Mouse (Mus musculus) ES-E14 (cell line): ENCODE results near the gene Cdc6. TPM values are rescaled to one million over a fixed set of nuclear protein-coding genes. Genes with fewer than 3 reads are reported as not detected.
A peak's percentile ranks its signal among the peaks of the same experiment; 100 is the strongest.

Experiments used
- DNase-seq: peaks from one replicate; pipeline ENCODE4 v3.0.0-alpha.2; 2013; ENCODE audit warnings: low read depth, low spot score
- H3K27ac ChIP-seq: 2 replicates; pipeline ENCODE4 v1.5.1; 2012; ENCODE audit warnings: low read depth, mild to moderate bottlenecking, low read length, moderate library complexity, mixed read lengths; ENCODE audit not compliant: poor library complexity, insufficient read depth, severe bottlenecking
- H3K36me3 ChIP-seq: 2 replicates; pipeline ENCODE4 v1.6.1; 2012; ENCODE audit warnings: mild to moderate bottlenecking, low read length, moderate library complexity, mixed read lengths; ENCODE audit not compliant: control insufficient read depth, poor library complexity, insufficient read depth, severe bottlenecking
- H3K4me1 ChIP-seq, 2 experiments: fragments of 150-350 bp in 1 of 2; sonication (generic) in 1 of 2; 2 replicates each; pipeline ENCODE4 v1.6.1; 2012; ENCODE audit warnings: low read length in 2 of 2, mild to moderate bottlenecking in 1 of 2, mixed read lengths in 1 of 2; ENCODE audit not compliant: control insufficient read depth in 2 of 2, insufficient read depth in 2 of 2, poor library complexity in 1 of 2
- H3K4me3 ChIP-seq, 2 experiments: fragments of 150-350 bp in 1 of 2; sonication (generic) in 1 of 2; 2 replicates each; pipeline ENCODE4 v1.5.1; 2012; ENCODE audit warnings: low read length in 2 of 2, low read depth in 1 of 2, mild to moderate bottlenecking in 1 of 2, mixed read lengths in 1 of 2; ENCODE audit not compliant: insufficient read depth in 1 of 2, poor library complexity in 1 of 2, severe bottlenecking in 1 of 2
- H3K9ac ChIP-seq: 2 replicates; pipeline ENCODE4 v1.6.1; 2012; ENCODE audit warnings: low read depth, mild to moderate bottlenecking, low read length, mixed read lengths; ENCODE audit not compliant: poor library complexity, insufficient read depth, severe bottlenecking
- H3K9me3 ChIP-seq: fragments of 150-350 bp; sonication (generic); 2 replicates; pipeline ENCODE4 v1.6.1; 2012; ENCODE audit warnings: low read depth, mild to moderate bottlenecking, low read length; ENCODE audit not compliant: control insufficient read depth, insufficient read depth
- CHD2 ChIP-seq: IDR thresholded peaks from 2 replicates; pipeline ENCODE4 v1.6.1; 2014; ENCODE audit warnings: mild to moderate bottlenecking, low read depth, low read length, inconsistent platforms
- HCFC1 ChIP-seq: IDR thresholded peaks from 2 replicates; pipeline ENCODE4 v1.6.1; 2012; ENCODE audit warnings: low read length, inconsistent platforms, borderline replicate concordance; ENCODE audit not compliant: insufficient read depth
- MAFK ChIP-seq: IDR thresholded peaks from 2 replicates; pipeline ENCODE4 v1.6.1; 2014; ENCODE audit warnings: mild to moderate bottlenecking, low read depth, low read length, inconsistent platforms; ENCODE audit not compliant: insufficient read depth
- ZC3H11A ChIP-seq: IDR thresholded peaks from 2 replicates; pipeline ENCODE4 v1.6.1; 2012; ENCODE audit warnings: low read depth, mild to moderate bottlenecking, inconsistent platforms, low read length, borderline replicate concordance
- ZNF384 ChIP-seq: IDR thresholded peaks from 2 replicates; pipeline ENCODE4 v1.6.1; 2012; ENCODE audit warnings: low read depth, low read length, inconsistent platforms
- in situ Hi-C, 2 experiments: fragments of 600-800 bp; cut with MboI; formaldehyde crosslinking; loops; one replicate each; pipeline ENCODE4 v1.15.1; 2025; ENCODE audit warnings: low sequenced_read_pairs in 2 of 2, inconsistent platforms in 1 of 2; ENCODE audit not compliant: unreplicated experiment in 2 of 2
- total RNA-seq: library from RNA; depleted of rRNA; stranded (reverse); fragments of 300-350 nt; gene quantifications from 2 replicates; pipeline ENCODE4 v1.2.3, GENCODE M21; 2012

The Cdc6 gene
- total RNA-seq, 1 experiment: 51.3 TPM

DNA sequence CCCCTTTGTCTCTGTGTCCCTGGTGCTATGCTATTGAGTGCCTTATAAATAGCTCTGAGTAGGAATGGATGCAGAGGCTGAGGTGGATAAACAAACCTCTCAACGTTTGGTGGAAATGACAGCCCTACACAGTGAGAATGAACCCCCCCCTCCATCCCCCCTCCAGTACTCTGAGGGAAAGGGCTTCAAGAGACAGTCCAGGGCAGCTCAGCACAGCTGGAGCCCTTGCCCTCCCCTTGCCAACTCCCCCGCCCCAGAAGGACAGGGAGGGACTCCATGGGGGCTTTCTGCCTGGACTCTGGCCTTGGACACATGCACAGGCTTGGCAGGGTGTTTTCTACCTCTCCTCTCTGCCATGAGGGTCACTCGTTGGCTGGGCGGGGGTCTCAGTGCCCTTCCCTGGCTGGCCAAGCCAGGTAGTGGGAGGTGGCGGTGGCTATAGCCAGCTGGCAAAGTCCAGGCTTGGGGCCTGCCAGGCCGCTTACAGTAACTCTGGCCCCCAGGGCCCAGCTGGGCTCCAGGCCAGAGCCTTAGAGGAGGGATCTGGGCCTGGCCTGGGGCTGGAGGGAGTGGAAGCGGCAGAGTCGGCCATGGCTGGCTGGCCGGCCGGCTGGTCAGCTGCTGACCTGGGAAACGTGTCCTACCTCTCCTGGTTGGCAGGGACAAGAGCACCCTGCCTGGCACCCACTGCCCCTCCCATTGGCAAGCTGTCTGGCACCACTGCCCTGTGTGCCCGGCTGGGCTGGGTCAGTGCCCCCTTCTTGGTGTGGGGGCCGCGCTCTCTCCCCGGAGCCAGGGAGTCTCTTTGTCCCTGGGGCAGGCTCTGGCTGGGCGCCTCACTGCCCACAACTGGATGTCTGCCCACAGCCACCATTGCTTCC, 43.7 kb downstream of the Cdc6 start:
- Histone ChIP-seq H3K4me3 (no peak overlapping the region), H3K4me1 (peaks cover 6 to 40% of the 10 kb centered on the region in 2 experiments; a peak in 3 of 4 replicates), H3K9ac (no peak overlapping the region), H3K9me3 (no peaks in the 10 kb centered on the region), H3K36me3 (peaks cover 5% of the 10 kb centered on the region; the same call in 1 of the 2 replicates), H3K27ac (no peak overlapping the region)
- TF ChIP-seq ZNF384 (no peak), ZC3H11A (no peak), CHD2 (no peak), MAFK (no peak), HCFC1 (no peak)
- no peak for DNase-seq
- in situ Hi-C loops: no loop called here

DNA sequence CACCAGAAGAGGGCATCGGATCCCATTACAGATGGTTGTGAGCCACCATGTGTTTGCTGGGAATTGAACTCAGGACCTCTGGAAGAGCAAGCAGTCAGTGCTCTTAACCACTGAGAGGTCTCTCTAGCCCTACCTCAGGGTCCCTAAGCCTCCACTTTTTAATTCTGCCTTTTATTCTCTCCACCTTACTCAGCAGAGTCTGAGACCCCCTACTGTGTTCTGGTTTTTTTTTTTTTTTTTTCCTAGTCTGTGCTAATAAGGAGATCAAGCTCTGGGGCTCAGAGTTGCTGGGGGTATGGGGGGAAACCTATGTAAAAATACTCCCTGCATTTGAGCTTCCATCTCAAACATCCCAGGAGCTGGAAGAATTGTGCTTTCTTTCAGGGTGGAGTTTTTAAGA, 44.5 kb downstream of the Cdc6 start:
- H3K36me3 ChIP-seq: peaks cover 7% of the 10 kb centered on the region; the same call in 1 of the 2 replicates
- H3K4me1 ChIP-seq: peaks cover 6 to 42% of the 10 kb centered on the region in 2 experiments; a peak in 3 of 4 replicates
- no peak overlapping the region for H3K9ac ChIP-seq
- in situ Hi-C loops: no loop called here
- H3K27ac ChIP-seq: peak overlapping the region; percentile 89; the same call in 1 of the 2 replicates
- no peak overlapping the region for H3K4me3 ChIP-seq
- no peak for DNase-seq
- no peak for TF ChIP-seq ZC3H11A
- no peak for TF ChIP-seq HCFC1
- TF ChIP-seq CHD2: no peak
- peak; percentile 77 for TF ChIP-seq ZNF384
- 0 out of 2 replicates have a peak, but pooled peaks have one; percentile 2 for TF ChIP-seq MAFK
- H3K9me3 ChIP-seq: no peaks in the 10 kb centered on the region

DNA sequence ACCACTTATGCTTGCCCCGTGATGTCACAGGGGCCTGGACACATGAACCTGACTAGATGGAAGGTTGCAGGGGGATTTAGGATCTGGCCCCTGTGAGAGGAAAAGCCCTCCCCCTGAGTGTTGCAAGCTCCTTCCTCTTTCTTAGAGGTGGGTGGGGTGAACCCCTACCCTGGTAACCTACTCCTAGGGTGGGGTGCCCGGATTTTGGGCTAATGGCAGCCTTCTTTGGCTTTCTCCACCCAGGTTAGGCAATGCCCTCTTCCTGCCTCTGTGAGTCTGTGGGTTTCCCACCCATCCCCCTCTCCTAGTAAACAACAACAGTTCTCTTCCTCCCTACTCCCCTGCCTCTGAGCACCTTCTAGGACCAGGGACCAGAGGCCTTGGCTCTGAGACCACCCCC, 45.1 kb downstream of the Cdc6 start:
- no peak overlapping the region for H3K4me3 ChIP-seq
- peaks cover 6 to 42% of the 10 kb centered on the region in 2 experiments; a peak in 3 of 4 replicates for H3K4me1 ChIP-seq
- H3K27ac ChIP-seq: peak overlapping the region; percentile 89
- DNase-seq: no peak
- in situ Hi-C loops: no loop called here
- no peak for TF ChIP-seq MAFK
- no peak for TF ChIP-seq ZC3H11A
- no peak for TF ChIP-seq ZNF384
- TF ChIP-seq HCFC1: no peak
- TF ChIP-seq CHD2: no peak
- no peaks in the 10 kb centered on the region for H3K9me3 ChIP-seq
- peaks cover 7% of the 10 kb centered on the region; the same call in 1 of the 2 replicates for H3K36me3 ChIP-seq
- H3K9ac ChIP-seq: no peak overlapping the region

DNA sequence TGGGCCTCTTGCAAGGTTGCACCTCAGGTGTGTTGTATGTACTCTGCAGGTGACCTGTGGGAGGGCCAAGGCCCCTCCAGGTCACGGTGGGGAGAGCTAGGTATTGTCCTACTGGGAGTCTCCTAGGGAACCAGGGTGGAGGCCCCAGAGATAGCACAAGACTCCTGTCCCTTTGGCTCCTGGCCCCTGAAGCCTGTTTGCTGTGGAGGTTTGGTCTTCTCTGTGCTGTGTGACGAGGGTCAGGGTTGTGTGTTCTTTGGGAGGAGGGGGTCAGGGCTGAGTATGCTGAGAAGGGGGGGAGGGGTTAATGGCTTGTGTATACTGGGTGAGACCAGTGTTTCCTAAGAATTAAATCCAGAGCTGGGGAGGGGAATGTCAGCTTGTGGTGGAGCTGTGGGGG, 45.8 kb downstream of the Cdc6 start:
- Histone ChIP-seq H3K9me3 (no peaks in the 10 kb centered on the region), H3K27ac (peak overlapping the region; percentile 89), H3K4me3 (peak overlapping the region in 1 of 2 experiments; percentile 9; a peak in 1 of 4 replicates), H3K4me1 (peaks cover 6 to 42% of the 10 kb centered on the region in 2 experiments; a peak in 3 of 4 replicates), H3K36me3 (peaks cover 7% of the 10 kb centered on the region; the same call in 1 of the 2 replicates), H3K9ac (peak overlapping the region; percentile 35; the same call in 1 of the 2 replicates)
- DNase-seq: no peak
- in situ Hi-C loops: no loop called here
- no peak for TF ChIP-seq MAFK
- TF ChIP-seq ZC3H11A: no peak
- TF ChIP-seq ZNF384: no peak
- TF ChIP-seq CHD2: no peak
- no peak for TF ChIP-seq HCFC1
